Mouse (Mus musculus) layer of hippocampus, adult 18-20 months (tissue): Measurements from ENCODE around the gene Camsap2. TPM values are rescaled to one million over a fixed set of nuclear protein-coding genes. Genes with fewer than 3 reads are reported as not detected.

Source experiments
- DNase-seq, 2 experiments: peaks; one replicate each; pipeline ENCODE4 v3.0.0; 2022; ENCODE audit warnings: low spot score in 2 of 2
- total RNA-seq, 2 experiments: library from RNA; stranded (reverse); gene quantifications; 2 replicates each; pipeline ENCODE4 v1.2.3; 2021

The Camsap2 gene
- total RNA-seq, 2 experiments from 2014 or later: 129 to 136 TPM

- peak; percentile 61 to 70 for DNase-seq
These were observed 85.8 kb downstream of the Camsap2 start for GRCm38 (mm10) chr1:136259893-136260634.

- DNase-seq: no peak
These were observed 86.4 kb downstream of the Camsap2 start for GRCm38 (mm10) chr1:136259543-136259892.

- no peak for DNase-seq
These were observed 87.4 kb downstream of the Camsap2 start for GRCm38 (mm10) chr1:136258495-136258894.

GRCm38 (mm10) chr1:136255657-136256056 is 90.2 kb downstream of the Camsap2 start:
- no peak for DNase-seq

GRCm38 (mm10) chr1:136255174-136255573 is 90.7 kb downstream of the Camsap2 start:
- DNase-seq: no peak

- DNase-seq: no peak
These were observed 91.3 kb downstream of the Camsap2 start for GRCm38 (mm10) chr1:136254503-136255065.

- no peak for DNase-seq
These were observed 92.4 kb downstream of the Camsap2 start for GRCm38 (mm10) chr1:136253472-136253871.

- DNase-seq: no peak
These were observed 96.2 kb downstream of the Camsap2 start for GRCm38 (mm10) chr1:136249662-136250061.

GRCm38 (mm10) chr1:136247393-136247792 is 98.5 kb downstream of the Camsap2 start:
- no peak for DNase-seq

- DNase-seq: no peak
These were observed 101.4 kb downstream of the Camsap2 start for GRCm38 (mm10) chr1:136244469-136244868.

- DNase-seq: no peak
These were observed 104.1 kb downstream of the Camsap2 start for GRCm38 (mm10) chr1:136241801-136242200.

- DNase-seq: no peak
These were observed 107.4 kb downstream of the Camsap2 start for GRCm38 (mm10) chr1:136238495-136238894.

- no peak for DNase-seq
These were observed 111.3 kb downstream of the Camsap2 start for GRCm38 (mm10) chr1:136234595-136235092.

GRCm38 (mm10) chr1:136233892-136234594 is 111.9 kb downstream of the Camsap2 start, which contains the start of gene Inava:
Gene Inava, minus strand, starts transcription at chr1:136234264.
- peak in 1 of 2 experiments; percentile 37 for DNase-seq

GRCm38 (mm10) chr1:136232986-136233790 is 112.7 kb downstream of the Camsap2 start:
- no peak for DNase-seq

- no peak for DNase-seq
These were observed 113.5 kb downstream of the Camsap2 start for GRCm38 (mm10) chr1:136232285-136232926.

GRCm38 (mm10) chr1:136231596-136231995 is 114.3 kb downstream of the Camsap2 start:
- no peak for DNase-seq

GRCm38 (mm10) chr1:136230201-136230600 is 115.7 kb downstream of the Camsap2 start:
- no peak for DNase-seq

- no peak for DNase-seq
These were observed 116.9 kb downstream of the Camsap2 start for GRCm38 (mm10) chr1:136229040-136229373.

GRCm38 (mm10) chr1:136228328-136229039 is 117.4 kb downstream of the Camsap2 start:
- DNase-seq: no peak
